Mouse (Mus musculus) neutrophil, adult 5-6 weeks (primary cell): ENCODE results near the gene Slc35f2. TPM values are rescaled to one million over a fixed set of nuclear protein-coding genes. Genes with fewer than 3 reads are reported as not detected.

Source experiments
- ATAC-seq: fragments of 151-379, 151-347 bp; 2 replicates; pipeline ENCODE4 v1.8.0; 2017; ENCODE audit warnings: mild to moderate bottlenecking, moderate TSS enrichment; ENCODE audit not compliant: insufficient number of reproducible peaks, poor library complexity, low FRiP score, severe bottlenecking; ENCODE audit errors: extremely low read depth
- total RNA-seq: library from RNA; stranded (forward); fragments of 200-1000 nt; gene quantifications from 2 replicates; pipeline ENCODE4 v1.2.3, GENCODE M21; 2017

Slc35f2 gene
- 0.35 and 2.3 TPM in 2 replicates for total RNA-seq

GRCm38 (mm10) chr9:53771344-53772021, at the start of gene Slc35f2:
Gene Slc35f2 (plus strand): TSS chr9:53771538.
- no peak for ATAC-seq

- ATAC-seq, result no peak
These were observed 30.4 kb upstream of the Slc35f2 start for GRCm38 (mm10) chr9:53740829-53741404.

GRCm38 (mm10) chr9:53750411-53750810, 20.9 kb upstream of the Slc35f2 start:
- ATAC-seq, result no peak

GRCm38 (mm10) chr9:53750899-53751298, 20.4 kb upstream of the Slc35f2 start:
- ATAC-seq, result no peak

- no peak for ATAC-seq
These were observed 16.5 kb upstream of the Slc35f2 start for GRCm38 (mm10) chr9:53754801-53755200.

DNA sequence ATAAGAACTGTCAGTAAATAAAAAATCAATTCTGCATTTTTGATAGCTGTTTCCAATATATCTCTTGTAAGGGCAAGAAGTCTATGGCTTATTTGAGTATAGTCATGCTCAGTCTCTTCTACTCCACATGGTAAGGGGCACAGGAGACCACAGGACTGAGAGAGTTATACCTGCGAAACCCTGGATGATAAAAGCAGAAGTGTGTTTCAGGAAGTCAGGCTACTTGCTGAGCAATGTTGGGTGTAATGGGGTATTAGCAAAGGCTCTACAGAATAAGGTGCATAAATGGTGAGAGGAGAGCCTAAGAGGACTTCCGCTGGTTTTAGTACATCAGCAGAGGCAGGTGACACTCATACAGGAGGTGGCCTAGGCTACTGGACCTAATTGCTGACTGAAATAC, 13.2 kb upstream of the Slc35f2 start:
- no peak for ATAC-seq

GRCm38 (mm10) chr9:53764697-53765096, 6.6 kb upstream of the Slc35f2 start:
- no peak for ATAC-seq

GRCm38 (mm10) chr9:53768486-53768885, 2.9 kb upstream of the Slc35f2 start:
- ATAC-seq, result no peak

GRCm38 (mm10) chr9:53770771-53771343, 481 bp upstream of the Slc35f2 start:
- no peak for ATAC-seq

DNA sequence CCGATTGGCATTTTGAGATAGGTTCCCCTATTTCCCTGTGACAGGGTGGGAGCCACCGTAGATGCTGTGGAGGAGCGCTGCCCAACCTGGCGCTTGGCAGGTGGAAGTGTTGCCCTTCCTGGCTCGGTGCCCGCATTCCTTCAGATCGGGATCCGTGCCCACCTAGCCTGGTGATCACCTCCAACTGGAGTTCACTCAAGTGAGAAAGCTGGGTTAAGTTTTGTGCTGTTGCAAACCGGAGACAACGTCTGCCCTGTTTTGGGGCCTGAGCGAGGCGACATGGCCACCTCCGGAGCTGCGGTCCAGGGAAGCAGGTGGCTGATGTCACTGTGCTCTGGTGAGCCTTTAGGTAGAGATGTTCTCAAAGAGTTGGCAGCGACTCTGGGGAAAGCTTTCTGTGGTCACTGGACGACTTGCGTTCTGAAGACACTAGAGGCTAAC, 803 bp downstream of the Slc35f2 start:
- ATAC-seq, result no peak

- ATAC-seq, result no peak
These were observed 4.2 kb downstream of the Slc35f2 start for GRCm38 (mm10) chr9:53775511-53775910.

GRCm38 (mm10) chr9:53786561-53787407, 15.4 kb downstream of the Slc35f2 start:
- no peak for ATAC-seq

DNA sequence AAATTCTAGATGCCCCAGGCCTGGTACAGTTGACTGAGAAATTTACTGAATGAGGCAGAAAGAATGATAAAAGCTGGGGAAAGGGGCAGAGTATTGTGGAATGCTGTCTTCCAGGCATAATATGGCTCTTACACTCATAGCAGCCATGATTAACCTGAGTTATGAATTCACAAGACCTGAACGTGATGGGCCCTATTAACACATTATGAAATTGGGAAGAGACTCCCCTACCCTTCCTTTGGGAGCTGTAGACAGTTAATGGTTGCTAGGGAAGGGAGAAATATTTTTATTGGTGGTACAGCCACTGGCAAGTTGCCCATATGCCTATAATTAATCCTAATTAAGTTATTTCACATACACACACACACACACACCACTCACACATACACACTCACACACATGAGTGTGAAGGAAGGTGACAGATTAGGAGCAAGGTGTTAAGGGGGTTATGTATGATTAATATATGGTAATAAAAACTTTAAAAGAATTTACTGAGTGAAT, 22.5 kb downstream of the Slc35f2 start:
- no peak for ATAC-seq

DNA sequence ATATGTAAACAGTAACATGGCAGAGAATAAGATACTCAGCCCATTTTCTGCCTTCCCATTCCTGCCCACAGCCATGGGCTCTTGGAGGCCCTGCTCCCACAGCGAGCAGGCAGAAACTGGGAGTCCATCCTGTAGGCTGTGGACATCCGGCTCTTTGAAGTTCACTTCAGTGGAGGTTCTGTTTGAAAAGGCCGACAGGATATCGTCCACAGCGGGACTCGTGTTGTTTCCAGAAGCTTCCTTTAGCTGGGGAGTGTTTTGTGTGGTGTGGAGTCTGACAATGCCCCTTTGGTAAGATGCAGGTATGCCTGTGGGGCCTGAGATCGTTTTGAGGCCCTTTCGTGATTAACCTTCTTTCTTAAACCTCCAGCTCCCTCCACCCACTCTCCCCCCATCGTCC, 23.2 kb downstream of the Slc35f2 start:
- ATAC-seq, result no peak

GRCm38 (mm10) chr9:53795351-53795750, 24.0 kb downstream of the Slc35f2 start:
- ATAC-seq, result no peak

- no peak for ATAC-seq
These were observed 25.0 kb downstream of the Slc35f2 start for GRCm38 (mm10) chr9:53796386-53796785.

GRCm38 (mm10) chr9:53797141-53797540, 25.8 kb downstream of the Slc35f2 start:
- no peak for ATAC-seq

GRCm38 (mm10) chr9:53802921-53803320, 31.6 kb downstream of the Slc35f2 start:
- ATAC-seq, result no peak

DNA sequence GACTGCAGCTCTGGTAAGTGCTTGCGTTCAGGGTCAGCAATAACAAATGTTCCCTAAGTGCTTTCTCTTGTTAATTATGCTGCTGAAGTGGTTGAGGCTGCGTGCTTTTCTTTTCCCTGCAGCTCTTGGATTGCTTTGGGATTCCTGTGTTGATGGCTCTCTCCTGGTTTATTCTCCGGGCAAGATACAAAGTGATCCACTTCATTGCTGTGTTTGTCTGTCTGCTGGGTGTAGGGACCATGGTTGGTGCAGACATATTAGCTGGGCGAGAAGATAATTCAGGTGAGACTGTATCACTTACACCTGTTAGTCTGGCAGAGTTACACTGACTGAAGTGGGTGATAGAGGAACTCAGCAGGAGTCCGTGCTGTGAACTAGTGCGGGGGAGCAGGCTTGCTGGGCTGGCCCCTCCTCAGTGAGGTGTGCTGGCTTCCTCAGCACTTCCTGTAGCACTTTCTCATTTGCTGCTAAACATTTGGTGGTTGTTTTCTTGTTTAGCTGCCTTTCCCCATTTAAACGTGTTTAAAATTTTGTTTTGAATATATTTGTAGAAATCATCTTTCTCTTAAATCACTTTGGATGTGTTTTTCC, 35.3 kb downstream of the Slc35f2 start:
- ATAC-seq, result no peak
